Mouse (Mus musculus) gastrocnemius, adult 18-20 months (tissue): ENCODE results near the gene Gm20388. TPM values are rescaled to one million over a fixed set of nuclear protein-coding genes. Genes with fewer than 3 reads are reported as not detected.

Experiments used
- DNase-seq: peaks from one replicate; pipeline ENCODE4 v3.0.0; 2021; ENCODE audit warnings: low spot score
- total RNA-seq, 2 experiments: library from RNA; stranded (reverse); gene quantifications; 2 replicates each; pipeline ENCODE4 v1.2.3; 2021

Gm20388 gene
- total RNA-seq, 2 experiments from 2014 or later, result 10.5 to 12.3 TPM

GRCm38 (mm10) chr8:120040861-120041260 is 130.2 kb downstream of the Gm20388 start:
- no peak for DNase-seq

GRCm38 (mm10) chr8:120042542-120043312 is 132.1 kb downstream of the Gm20388 start:
- DNase-seq, result no peak

- DNase-seq, result no peak
These were observed 134.3 kb downstream of the Gm20388 start for GRCm38 (mm10) chr8:120044907-120045306.

GRCm38 (mm10) chr8:120045471-120045870 is 134.8 kb downstream of the Gm20388 start:
- DNase-seq, result no peak

- peak; percentile 96 for DNase-seq
These were observed 135.8 kb downstream of the Gm20388 start for GRCm38 (mm10) chr8:120046258-120047020.

GRCm38 (mm10) chr8:120049949-120050348 is 139.3 kb downstream of the Gm20388 start:
- DNase-seq, result no peak

GRCm38 (mm10) chr8:120050376-120050775 is 139.7 kb downstream of the Gm20388 start:
- DNase-seq, result no peak

- DNase-seq, result no peak
These were observed 140.4 kb downstream of the Gm20388 start for GRCm38 (mm10) chr8:120051006-120051405.

- no peak for DNase-seq
These were observed 141.3 kb downstream of the Gm20388 start for GRCm38 (mm10) chr8:120051908-120052307.

- no peak for DNase-seq
These were observed 141.7 kb downstream of the Gm20388 start for GRCm38 (mm10) chr8:120052318-120052717.

GRCm38 (mm10) chr8:120054833-120055232 is 144.2 kb downstream of the Gm20388 start:
- no peak for DNase-seq

GRCm38 (mm10) chr8:120057078-120057477 is 146.4 kb downstream of the Gm20388 start:
- DNase-seq, result no peak

- peak; percentile 70 for DNase-seq
These were observed 152.1 kb downstream of the Gm20388 start for GRCm38 (mm10) chr8:120062742-120063141.

GRCm38 (mm10) chr8:120063326-120063725 is 152.7 kb downstream of the Gm20388 start:
- no peak for DNase-seq

GRCm38 (mm10) chr8:120065611-120066010 is 155.0 kb downstream of the Gm20388 start:
- no peak for DNase-seq

GRCm38 (mm10) chr8:120066226-120066625 is 155.6 kb downstream of the Gm20388 start:
- DNase-seq, result no peak

GRCm38 (mm10) chr8:120067936-120068668 is 157.5 kb downstream of the Gm20388 start:
- peak; percentile 93 for DNase-seq

- peak; percentile 86 for DNase-seq
These were observed 161.0 kb downstream of the Gm20388 start for GRCm38 (mm10) chr8:120071684-120072083.

- DNase-seq, result peak; percentile 35
These were observed 161.6 kb downstream of the Gm20388 start for GRCm38 (mm10) chr8:120072259-120072658.

GRCm38 (mm10) chr8:120072827-120073226 is 162.2 kb downstream of the Gm20388 start:
- DNase-seq, result peak; percentile 53

- no peak for DNase-seq
These were observed 163.9 kb downstream of the Gm20388 start for GRCm38 (mm10) chr8:120074516-120074915.

GRCm38 (mm10) chr8:120075347-120075746 is 164.7 kb downstream of the Gm20388 start:
- no peak for DNase-seq
